Mouse (Mus musculus) lung, postnatal 0 days (tissue): ENCODE measurements around the gene Fancc.

ENCODE experiments used
- CTCF ChIP-seq: IDR thresholded peaks from 2 replicates; pipeline ENCODE4 v1.5.1; 2016; ENCODE audit warnings: antibody characterized with exemption, mild to moderate bottlenecking
- EP300 ChIP-seq: IDR thresholded peaks from 2 replicates; pipeline ENCODE4 v1.6.1; 2016; ENCODE audit warnings: antibody characterized with exemption, mild to moderate bottlenecking, control low read depth

GRCm38 (mm10) chr13:63279807-63280206 is 217.3 kb downstream of the Fancc start:
- 0 out of 2 replicates have a peak, but pooled peaks have one; percentile 8 for TF ChIP-seq CTCF
- TF ChIP-seq EP300, result no peak; the same call in 1 of the 2 replicates
